Mouse (Mus musculus) kidney, adult 2 months (tissue): ENCODE results near the gene Cox15.

Experiments used
- CTCF ChIP-seq: fragments of 200-500 bp; conservative IDR thresholded peaks from 2 replicates; pipeline ENCODE4 v1.5.1; 2011; ENCODE audit warnings: low read depth, mild to moderate bottlenecking, control low read depth, low read length, moderate library complexity, mixed read lengths; ENCODE audit not compliant: insufficient read depth, insufficient read length
- POLR2A ChIP-seq: fragments of 200-500 bp; IDR thresholded peaks from one replicate; pipeline ENCODE4 v1.6.1; 2011; ENCODE audit warnings: low read depth, low read length, control low read depth

- TF ChIP-seq CTCF, result no peak
- no peak for TF ChIP-seq POLR2A
Observed at GRCm38 (mm10) chr19:43711159-43711916, 41.5 kb downstream of the Cox15 start.
